Mouse (Mus musculus) CH12.LX (cell line): Measurements from ENCODE around the gene Ost4. TPM values are rescaled to one million over a fixed set of nuclear protein-coding genes. Genes with fewer than 3 reads are reported as not detected.

Source experiments
- DNase-seq: peaks from one replicate; pipeline ENCODE4 v3.0.0-alpha.2; 2013; ENCODE audit errors: extremely low read depth
- H3K27ac ChIP-seq: 2 replicates; pipeline ENCODE4 v1.5.1; 2012; ENCODE audit warnings: low read depth, mild to moderate bottlenecking, control low read depth, moderate library complexity; ENCODE audit not compliant: insufficient read depth
- H3K27me3 ChIP-seq: replicated peaks from 2 replicates; pipeline ENCODE3; 2012; ENCODE audit warnings: inconsistent platforms
- H3K36me3 ChIP-seq, 2 experiments: replicated peaks in 1 of 2; 2 replicates each; pipeline versions ENCODE3 to v1.6.1; 2012; ENCODE audit warnings: inconsistent platforms in 1 of 2, low read length in 1 of 2, mild to moderate bottlenecking in 1 of 2, mixed read lengths in 1 of 2, moderate library complexity in 1 of 2; ENCODE audit not compliant: control insufficient read depth in 1 of 2, insufficient read depth in 1 of 2
- H3K4me1 ChIP-seq, 2 experiments: 2 replicates each; pipeline ENCODE4 v1.6.1; 2012; ENCODE audit warnings: inconsistent platforms in 1 of 2, moderate library complexity in 1 of 2; ENCODE audit not compliant: insufficient read depth in 2 of 2, control insufficient read depth in 1 of 2
- H3K4me2 ChIP-seq: 2 replicates; pipeline ENCODE4 v1.6.1; 2012; ENCODE audit warnings: low read depth, mild to moderate bottlenecking, control low read depth; ENCODE audit not compliant: poor library complexity, insufficient read depth, severe bottlenecking
- H3K4me3 ChIP-seq, 3 experiments: fragments of 150-350 bp in 1 of 3; sonication (generic) in 1 of 3; replicated peaks in 1 of 3; 2 replicates each; pipeline versions ENCODE3 to v1.5.1; 2011 to 2012; ENCODE audit warnings: low read depth in 2 of 3, low read length in 2 of 3, mild to moderate bottlenecking in 2 of 3, moderate library complexity in 2 of 3, control low read depth in 1 of 3, improper control_type of control experiment in 1 of 3, inconsistent platforms in 1 of 3, mixed read lengths in 1 of 3; ENCODE audit not compliant: poor library complexity in 1 of 3
- H3K79me2 ChIP-seq: replicated peaks from 2 replicates; pipeline ENCODE4 v1.6.1; 2012; ENCODE audit warnings: mild to moderate bottlenecking, moderate library complexity; ENCODE audit not compliant: control insufficient read depth, poor library complexity, insufficient read depth, severe bottlenecking; ENCODE audit errors: extremely low read depth
- H3K9ac ChIP-seq: 2 replicates; pipeline ENCODE4 v1.6.1; 2012; ENCODE audit warnings: low read depth, mild to moderate bottlenecking, control low read depth, moderate library complexity; ENCODE audit not compliant: insufficient read depth
- H3K9me3 ChIP-seq: replicated peaks from 2 replicates; pipeline ENCODE3; 2012; ENCODE audit warnings: low read length, inconsistent platforms, mixed read lengths
- CHD1 ChIP-seq: IDR thresholded peaks from 2 replicates; pipeline ENCODE4 v1.6.1; 2012; ENCODE audit warnings: low read depth, low read length, improper control_type of control experiment, inconsistent platforms
- CTCF ChIP-seq, 2 experiments: IDR thresholded peaks in 1 of 2; conservative IDR thresholded peaks in 1 of 2; 2 replicates each; pipeline ENCODE4 v1.5.1; 2011 to 2012; ENCODE audit warnings: low read depth in 2 of 2, low read length in 2 of 2, improper control_type of control experiment in 1 of 2, inconsistent platforms in 1 of 2, mild to moderate bottlenecking in 1 of 2, moderate library complexity in 1 of 2
- E2F4 ChIP-seq: IDR thresholded peaks from 2 replicates; pipeline ENCODE4 v1.6.1; 2011; ENCODE audit warnings: low read depth, low read length, improper control_type of control experiment; ENCODE audit not compliant: insufficient replicate concordance
- ELF1 ChIP-seq: IDR thresholded peaks from 2 replicates; pipeline ENCODE4 v1.6.1; 2014; ENCODE audit warnings: low read depth, mild to moderate bottlenecking, inconsistent platforms, low read length, improper control_type of control experiment
- EP300 ChIP-seq: IDR thresholded peaks from 2 replicates; pipeline ENCODE4 v1.6.1; 2011; ENCODE audit warnings: low read length, improper control_type of control experiment
- ETS1 ChIP-seq: conservative IDR thresholded peaks from 2 replicates; pipeline ENCODE4 v1.6.1; 2012; ENCODE audit warnings: low read depth, mild to moderate bottlenecking, inconsistent platforms, low read length, improper control_type of control experiment, moderate library complexity
- JUN ChIP-seq: IDR thresholded peaks from 2 replicates; pipeline ENCODE4 v1.6.1; 2011; ENCODE audit warnings: low read depth, mild to moderate bottlenecking, low read length, improper control_type of control experiment, moderate library complexity; ENCODE audit not compliant: insufficient read depth
- KAT2A ChIP-seq: IDR thresholded peaks from 2 replicates; pipeline ENCODE4 v1.6.1; 2012; ENCODE audit warnings: low read length, improper control_type of control experiment, inconsistent platforms; ENCODE audit not compliant: insufficient replicate concordance
- MEF2A ChIP-seq: IDR thresholded peaks from 2 replicates; pipeline ENCODE4 v1.6.1; 2014; ENCODE audit warnings: low read depth, mild to moderate bottlenecking, inconsistent platforms, low read length, improper control_type of control experiment, borderline replicate concordance
- NELFE ChIP-seq: IDR thresholded peaks from 2 replicates; pipeline ENCODE4 v1.6.1; 2011; ENCODE audit warnings: low read depth, low read length, improper control_type of control experiment
- POLR2AphosphoS2 ChIP-seq: IDR thresholded peaks from 2 replicates; pipeline ENCODE4 v1.6.1; 2011; ENCODE audit warnings: low read depth, low read length, improper control_type of control experiment
- USF1 ChIP-seq: IDR thresholded peaks from 2 replicates; pipeline ENCODE4 v1.6.1; 2014; ENCODE audit warnings: low read depth, mild to moderate bottlenecking, inconsistent platforms, low read length, improper control_type of control experiment
- USF2 ChIP-seq: conservative IDR thresholded peaks from 2 replicates; pipeline ENCODE4 v1.6.1; 2011; ENCODE audit warnings: low read depth, low read length, improper control_type of control experiment
- ZC3H11A ChIP-seq: IDR thresholded peaks from 2 replicates; pipeline ENCODE4 v1.6.1; 2012; ENCODE audit warnings: low read depth, mild to moderate bottlenecking, inconsistent platforms, low read length, improper control_type of control experiment
- ZKSCAN1 ChIP-seq: IDR thresholded peaks from 2 replicates; pipeline ENCODE4 v1.6.1; 2012; ENCODE audit warnings: low read depth, inconsistent platforms, low read length, improper control_type of control experiment, borderline replicate concordance
- ZMIZ1 ChIP-seq: IDR thresholded peaks from 2 replicates; pipeline ENCODE4 v1.6.1; 2012; ENCODE audit warnings: low read depth, mild to moderate bottlenecking, inconsistent platforms, low read length, improper control_type of control experiment
- dilution Hi-C: fragments of 300-500 bp; cut with MboI; formaldehyde crosslinking; loops from 2 replicates; pipeline ENCODE4 v1.14.3; 2020; ENCODE audit warnings: low sequenced_read_pairs; ENCODE audit not compliant: extremely low pct_unique_long_range_greater_than_20kb, extremely low pct_ligation_motif_present
- in situ Hi-C: fragments of 300-500 bp; cut with MboI; formaldehyde crosslinking; loops from 3 replicates; pipeline ENCODE4 v1.14.3; 2019; ENCODE audit warnings: low sequenced_read_pairs, low pct_ligation_motif_present, low pct_unique_long_range_greater_than_20kb, mixed read lengths
- polyA plus RNA-seq: library from polyadenylated mRNA; unstranded; fragments of >175 nt; gene quantifications from 2 replicates; pipeline ENCODE4 v1.2.1, GENCODE M21; 2012; ENCODE audit warnings: low read depth; ENCODE audit not compliant: insufficient read length
- total RNA-seq, 2 experiments: library from RNA; depleted of rRNA; stranded (reverse); fragments of 300-350 nt in 1 of 2; fragments of >200 nt in 1 of 2; gene quantifications; 2 replicates each; pipeline ENCODE4 v1.2.3; 2012 to 2014

Ost4 gene
- total and polyA plus RNA-seq, 3 experiments: 181 to 330 (median 263) TPM

GRCm38 (mm10) chr5:30951706-30952105 lies 44.1 kb upstream of the Ost4 start:
- peaks cover 10% of the 10 kb centered on the region for H3K27me3 ChIP-seq
- H3K4me2 ChIP-seq: no peak overlapping the region
- no peak overlapping the region for H3K27ac ChIP-seq
- no peaks in the 10 kb centered on the region for H3K9me3 ChIP-seq
- in situ Hi-C loops: no loop called here
- dilution Hi-C loops: no loop called here
- H3K79me2 ChIP-seq: no peaks in the 10 kb centered on the region
- H3K4me1 ChIP-seq: peaks cover 2 to 24% of the 10 kb centered on the region in 2 experiments; a peak in 3 of 4 replicates
- no peak for DNase-seq
- TF ChIP-seq E2F4: no peak
- TF ChIP-seq MEF2A: no peak
- TF ChIP-seq JUN: no peak
- H3K4me3 ChIP-seq: no peak overlapping the region
- H3K9ac ChIP-seq: no peak overlapping the region
- peaks cover 38 to 47% of the 10 kb centered on the region in 2 experiments for H3K36me3 ChIP-seq

- in situ Hi-C loops (no loop called here), dilution Hi-C loops (no loop called here)
- peaks cover 35 to 44% of the 10 kb centered on the region in 2 experiments for H3K36me3 ChIP-seq
- no peak for TF ChIP-seq ELF1
- no peak for TF ChIP-seq ZKSCAN1
- TF ChIP-seq JUN: no peak
- TF ChIP-seq ZMIZ1: no peak
- no peak for TF ChIP-seq POLR2AphosphoS2
- TF ChIP-seq KAT2A: no peak
- TF ChIP-seq EP300: no peak
- TF ChIP-seq USF1: no peak
- TF ChIP-seq CTCF (conservative IDR thresholded peaks at IDR 0.05 in 1 of 2, IDR thresholded peaks at IDR 0.05 in 1 of 2; ENCODE audit: low read depth in 2 of 2, low read length in 2 of 2): no peak
- TF ChIP-seq NELFE: no peak
- TF ChIP-seq ZC3H11A: no peak
- no peak for TF ChIP-seq MEF2A
- TF ChIP-seq ETS1: no peak
- no peak for TF ChIP-seq USF2
- no peak for TF ChIP-seq CHD1
- DNase-seq: no peak
- no peak overlapping the region for H3K27ac ChIP-seq
- H3K79me2 ChIP-seq: no peaks in the 10 kb centered on the region
- H3K27me3 ChIP-seq: peaks cover 10% of the 10 kb centered on the region
- H3K4me3 ChIP-seq: peak overlapping the region in 2 of 3 experiments; percentile 71 to 75
- H3K9me3 ChIP-seq: no peaks in the 10 kb centered on the region
- no peak overlapping the region; the same call in 1 of the 2 replicates for H3K9ac ChIP-seq
- H3K4me1 ChIP-seq: peaks cover 2 to 24% of the 10 kb centered on the region in 2 experiments; a peak in 3 of 4 replicates
- H3K4me2 ChIP-seq: peak overlapping the region; percentile 22; the same call in 1 of the 2 replicates
Observed at GRCm38 (mm10) chr5:30950922-30951321, 43.3 kb upstream of the Ost4 start.
